Mouse (Mus musculus) thymus, postnatal 25 days (tissue): ENCODE data around the gene B3galt2.
"Not testable (repeated sequence)": the region's sequence is repeated elsewhere in the genome, so short reads cannot be mapped to it uniquely, and the experiment has no call there.

ENCODE experiments used
- DNase-seq: peaks from one replicate; pipeline ENCODE4 v3.0.0; 2022

B3galt2 gene

GRCm38 (mm10) chr1:143640650-143641407, at the start of gene B3galt2:
Gene B3galt2, plus strand, starts transcription at chr1:143640664.
- peak; percentile 37 for DNase-seq

GRCm38 (mm10) chr1:143596864-143597263, 43.6 kb upstream of the B3galt2 start:
- DNase-seq: no peak

GRCm38 (mm10) chr1:143608911-143609310, 31.6 kb upstream of the B3galt2 start:
- no peak for DNase-seq

GRCm38 (mm10) chr1:143612901-143613300, 27.6 kb upstream of the B3galt2 start:
- no peak for DNase-seq

- DNase-seq: no peak
Observed at GRCm38 (mm10) chr1:143619760-143620159, 20.7 kb upstream of the B3galt2 start.

- no peak for DNase-seq
Observed at GRCm38 (mm10) chr1:143621930-143622329, 18.5 kb upstream of the B3galt2 start.

- no peak for DNase-seq
Observed at GRCm38 (mm10) chr1:143622634-143623033, 17.8 kb upstream of the B3galt2 start.

GRCm38 (mm10) chr1:143631337-143631736, 9.1 kb upstream of the B3galt2 start:
- no peak for DNase-seq

GRCm38 (mm10) chr1:143632361-143632760, 8.1 kb upstream of the B3galt2 start:
- DNase-seq: no peak

- no peak for DNase-seq
Observed at GRCm38 (mm10) chr1:143632854-143633587, 7.4 kb upstream of the B3galt2 start.

GRCm38 (mm10) chr1:143644221-143644620, 3.8 kb downstream of the B3galt2 start:
- DNase-seq: no peak

- DNase-seq: no peak
Observed at GRCm38 (mm10) chr1:143645386-143645785, 4.9 kb downstream of the B3galt2 start.

GRCm38 (mm10) chr1:143646219-143646618, 5.8 kb downstream of the B3galt2 start:
- DNase-seq: no peak

GRCm38 (mm10) chr1:143650317-143650716, 9.9 kb downstream of the B3galt2 start:
- no peak for DNase-seq

- no peak for DNase-seq
Observed at GRCm38 (mm10) chr1:143653646-143654045, 13.2 kb downstream of the B3galt2 start.

GRCm38 (mm10) chr1:143663197-143663596, 22.7 kb downstream of the B3galt2 start:
- DNase-seq: no peak

- DNase-seq: not testable (repeated sequence)
Observed at GRCm38 (mm10) chr1:143664786-143665185, 24.3 kb downstream of the B3galt2 start.

- no peak for DNase-seq
Observed at GRCm38 (mm10) chr1:143675734-143676361, 35.4 kb downstream of the B3galt2 start.

GRCm38 (mm10) chr1:143681108-143681507, 40.6 kb downstream of the B3galt2 start:
- no peak for DNase-seq

GRCm38 (mm10) chr1:143684849-143685248, 44.4 kb downstream of the B3galt2 start:
- no peak for DNase-seq

- no peak for DNase-seq
Observed at GRCm38 (mm10) chr1:143701736-143702135, 61.3 kb downstream of the B3galt2 start.

GRCm38 (mm10) chr1:143702141-143702740, 61.8 kb downstream of the B3galt2 start:
- no peak for DNase-seq

GRCm38 (mm10) chr1:143702741-143703262, 62.3 kb downstream of the B3galt2 start, which contains the start of gene Cdc73:
Gene Cdc73, minus strand, starts transcription at chr1:143702893.
- peak; percentile 94 for DNase-seq
